Mouse (Mus musculus) right cerebral cortex, adult 2 months (tissue): Measurements from ENCODE around the gene Eva1c.
A peak's percentile ranks its signal among the peaks of the same experiment; 100 is the strongest.
"Not testable (repeated sequence)": the region's sequence is repeated elsewhere in the genome, so short reads cannot be mapped to it uniquely, and the experiment has no call there.

ENCODE experiments used
- DNase-seq, 2 experiments: peaks; one replicate each; pipeline ENCODE4 v3.0.0; 2021 to 2022; ENCODE audit warnings: low spot score in 2 of 2

Eva1c gene

GRCm38 (mm10) chr16:90826457-90826856, at the start of gene Eva1c:
Eva1c (plus strand) TSS chr16:90826719.
- no peak for DNase-seq

GRCm38 (mm10) chr16:90779783-90780182, 46.7 kb upstream of the Eva1c start:
- DNase-seq: no peak

DNA sequence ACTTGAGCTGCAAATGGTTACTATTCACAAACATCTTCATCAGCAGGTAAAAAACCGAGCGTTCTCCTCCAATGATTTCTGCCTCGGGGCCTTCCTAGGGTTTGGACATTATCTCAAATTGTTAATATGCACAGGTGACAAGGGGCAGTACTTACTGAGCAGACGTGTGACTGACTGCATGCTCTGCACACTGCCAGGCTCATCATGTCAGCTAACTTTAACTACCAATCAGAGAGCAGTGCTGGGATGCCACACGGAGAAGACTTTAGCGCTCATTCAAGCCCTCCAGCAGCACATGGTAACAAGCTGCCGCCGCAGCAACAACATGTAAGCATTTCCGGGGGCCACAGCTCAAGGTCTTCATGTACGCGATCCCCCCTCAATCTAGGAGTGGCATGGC, 43.2 kb upstream of the Eva1c start:
- DNase-seq: no peak

GRCm38 (mm10) chr16:90785257-90785656, 41.3 kb upstream of the Eva1c start:
- DNase-seq: no peak

DNA sequence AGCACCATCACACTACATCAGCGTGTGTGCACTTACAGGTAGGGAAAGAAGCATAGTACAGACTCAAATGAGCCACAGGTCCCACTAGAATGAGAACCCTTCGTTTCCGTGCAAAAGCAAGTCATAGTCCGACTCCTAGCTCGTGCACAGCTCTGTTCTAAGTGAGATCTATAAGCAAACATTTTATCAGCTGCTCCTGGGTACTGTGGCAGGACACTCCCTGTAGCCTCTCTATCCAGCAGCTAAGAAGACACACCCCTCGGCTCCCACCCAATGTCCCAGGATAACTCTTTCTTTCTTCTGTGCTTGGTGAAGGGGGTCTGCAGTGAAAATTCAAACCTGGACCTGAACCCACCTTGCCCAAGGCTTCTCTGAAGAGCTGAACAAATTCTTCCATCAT, 37.9 kb upstream of the Eva1c start:
- DNase-seq: no peak

GRCm38 (mm10) chr16:90790946-90791345, 35.6 kb upstream of the Eva1c start:
- no peak for DNase-seq

DNA sequence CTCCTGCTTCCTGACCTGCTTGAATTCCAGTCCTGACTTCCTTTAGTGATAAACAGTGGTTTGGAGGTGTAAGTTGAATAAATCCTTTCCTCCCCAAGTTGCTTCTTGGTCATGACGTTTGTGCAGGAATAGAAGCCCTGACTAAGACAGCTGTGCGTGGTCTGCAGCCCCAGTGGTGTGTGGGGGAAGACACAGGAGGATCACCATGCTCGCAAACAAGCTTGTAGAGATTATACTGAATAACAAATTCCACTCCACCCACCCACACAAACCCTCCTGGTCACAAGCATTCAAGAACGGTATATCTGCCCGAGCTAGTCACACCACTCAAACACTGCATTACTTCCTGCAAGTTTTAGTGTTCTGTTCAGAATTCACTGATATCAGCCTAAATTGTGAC, 34.5 kb upstream of the Eva1c start:
- peak; percentile 22 to 36 for DNase-seq

- DNase-seq: no peak
These were observed 34.0 kb upstream of the Eva1c start for GRCm38 (mm10) chr16:90792500-90792899.

GRCm38 (mm10) chr16:90794708-90795107, 31.8 kb upstream of the Eva1c start:
- no peak for DNase-seq

- no peak for DNase-seq
These were observed 28.1 kb upstream of the Eva1c start for GRCm38 (mm10) chr16:90798446-90798845.

DNA sequence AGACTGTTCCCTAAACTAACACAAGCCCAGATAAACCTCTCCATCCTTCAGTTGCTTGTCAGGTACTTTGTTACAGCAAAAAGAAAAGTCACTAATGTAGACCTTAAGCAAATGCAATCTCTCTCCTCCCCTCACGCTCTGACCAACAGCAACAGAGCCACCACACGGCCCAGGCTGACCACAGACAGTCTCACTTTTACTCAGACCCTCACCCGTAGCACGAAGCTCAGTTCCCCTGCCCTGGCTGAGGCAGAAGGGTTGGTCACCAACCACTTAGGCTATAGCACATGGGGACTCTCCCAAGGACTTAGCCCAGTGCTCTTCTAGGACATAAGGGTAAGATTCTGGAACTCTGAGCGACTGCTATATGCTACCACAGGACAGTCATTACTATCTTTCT, 27.7 kb upstream of the Eva1c start:
- no peak for DNase-seq

- DNase-seq: no peak
These were observed 26.7 kb upstream of the Eva1c start for GRCm38 (mm10) chr16:90799840-90800239.

DNA sequence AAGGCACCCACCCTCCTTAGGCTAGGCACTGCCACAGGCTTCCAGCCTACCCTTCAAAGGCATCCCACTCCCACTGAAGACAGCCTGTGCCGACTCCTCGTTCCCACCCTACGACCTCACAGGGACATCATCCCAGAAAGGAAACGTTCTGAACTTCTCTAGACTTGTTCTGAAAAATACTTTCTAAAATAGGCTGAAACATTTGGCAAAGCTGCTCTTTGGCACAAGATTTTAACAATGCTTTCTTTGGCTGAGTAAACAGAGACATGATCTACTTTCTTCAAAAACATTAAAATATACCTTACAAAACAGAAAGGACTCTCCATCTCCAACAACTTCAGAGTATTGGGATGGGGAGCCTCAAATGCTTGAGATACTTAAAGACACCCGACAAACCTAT, 25.3 kb upstream of the Eva1c start:
- DNase-seq: no peak

DNA sequence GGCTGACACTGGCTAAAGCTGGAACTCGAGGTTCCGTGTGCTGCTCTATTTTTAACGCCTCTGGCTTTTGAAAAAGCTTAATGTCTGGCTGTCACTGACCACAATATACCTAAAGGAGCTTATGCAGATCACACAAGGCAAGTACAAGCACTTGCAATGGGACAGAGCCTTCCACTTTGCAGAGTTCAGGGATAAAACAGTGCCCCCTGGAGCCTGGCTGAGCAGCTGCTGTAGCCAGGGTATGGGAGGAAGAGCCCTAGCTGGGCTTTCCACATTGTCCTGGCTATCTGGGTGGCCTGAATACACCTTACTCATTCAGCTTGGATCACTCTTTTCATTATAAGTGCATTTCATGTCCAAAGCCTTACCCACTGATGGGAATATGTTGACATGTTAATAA, 24.6 kb upstream of the Eva1c start:
- no peak for DNase-seq

DNA sequence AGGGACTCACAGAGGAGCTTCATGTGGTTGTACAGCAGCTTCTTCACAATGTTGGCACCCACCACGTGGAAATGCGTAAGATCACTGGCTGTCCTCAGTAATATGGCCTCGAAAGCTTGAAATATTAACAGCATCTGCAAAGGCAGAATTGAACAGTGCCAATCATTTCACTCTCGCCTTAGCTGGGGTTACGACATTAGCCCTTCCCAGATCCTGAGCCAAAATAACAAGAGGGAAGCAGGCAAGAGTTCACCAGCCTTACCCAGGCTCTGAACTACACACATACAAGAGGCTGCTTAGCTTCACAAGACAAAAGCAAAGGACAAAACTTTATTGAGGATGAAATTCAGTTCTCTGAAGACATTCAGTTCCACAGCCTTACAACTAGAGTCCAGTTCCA, 22.1 kb upstream of the Eva1c start:
- no peak for DNase-seq

- peak; percentile 98 for DNase-seq
These were observed 16.4 kb upstream of the Eva1c start, which contains the start of gene Urb1 for GRCm38 (mm10) chr16:90809975-90810715. Urb1 (minus strand) TSS chr16:90810413.

DNA sequence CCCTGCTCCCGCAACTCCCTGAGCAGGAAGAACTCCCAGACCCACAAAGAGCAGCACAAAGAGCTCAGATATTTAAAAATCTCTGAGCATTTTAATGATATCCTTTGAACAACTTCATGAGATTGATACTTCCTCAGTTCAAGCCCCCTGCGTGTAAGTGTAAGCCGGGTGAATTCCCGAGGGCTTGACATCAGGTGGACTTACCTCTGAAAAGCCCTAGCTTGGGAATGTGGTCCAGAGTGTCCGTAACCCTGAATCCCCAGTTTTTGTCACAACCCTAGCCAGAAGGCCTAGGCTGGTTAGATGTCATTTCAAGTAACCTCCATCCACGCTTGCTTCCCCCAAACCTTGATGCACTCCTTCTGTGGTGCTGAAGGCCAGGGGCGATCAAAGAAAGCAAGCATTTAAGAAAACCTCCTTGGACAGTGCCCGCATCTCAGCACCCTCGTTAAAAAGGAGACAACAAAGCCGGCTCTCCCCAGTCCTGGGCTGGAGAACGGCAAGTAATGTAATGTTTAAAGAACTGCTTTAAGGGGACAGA, 15.7 kb upstream of the Eva1c start:
- DNase-seq: no peak

GRCm38 (mm10) chr16:90812086-90812485, 14.4 kb upstream of the Eva1c start:
- no peak for DNase-seq

DNA sequence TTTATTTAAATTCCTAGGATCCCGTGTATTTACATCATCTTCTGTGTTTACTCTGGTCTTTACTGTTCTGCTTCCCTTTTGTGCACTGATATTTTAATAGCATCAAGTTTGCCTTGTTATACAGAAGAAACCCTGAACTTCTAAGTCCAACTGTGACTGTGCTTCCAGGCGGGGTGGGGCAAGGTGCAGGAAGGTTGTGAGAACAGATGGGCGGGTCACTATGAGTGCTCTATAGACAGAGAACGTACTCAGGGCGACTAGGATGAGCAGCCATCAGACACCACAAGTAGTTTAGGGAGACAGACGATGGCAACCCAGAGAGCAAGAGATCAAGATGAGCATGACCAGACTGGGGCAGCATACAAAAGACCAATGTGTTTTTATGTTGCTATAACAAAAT, 6.2 kb upstream of the Eva1c start:
- no peak for DNase-seq

DNA sequence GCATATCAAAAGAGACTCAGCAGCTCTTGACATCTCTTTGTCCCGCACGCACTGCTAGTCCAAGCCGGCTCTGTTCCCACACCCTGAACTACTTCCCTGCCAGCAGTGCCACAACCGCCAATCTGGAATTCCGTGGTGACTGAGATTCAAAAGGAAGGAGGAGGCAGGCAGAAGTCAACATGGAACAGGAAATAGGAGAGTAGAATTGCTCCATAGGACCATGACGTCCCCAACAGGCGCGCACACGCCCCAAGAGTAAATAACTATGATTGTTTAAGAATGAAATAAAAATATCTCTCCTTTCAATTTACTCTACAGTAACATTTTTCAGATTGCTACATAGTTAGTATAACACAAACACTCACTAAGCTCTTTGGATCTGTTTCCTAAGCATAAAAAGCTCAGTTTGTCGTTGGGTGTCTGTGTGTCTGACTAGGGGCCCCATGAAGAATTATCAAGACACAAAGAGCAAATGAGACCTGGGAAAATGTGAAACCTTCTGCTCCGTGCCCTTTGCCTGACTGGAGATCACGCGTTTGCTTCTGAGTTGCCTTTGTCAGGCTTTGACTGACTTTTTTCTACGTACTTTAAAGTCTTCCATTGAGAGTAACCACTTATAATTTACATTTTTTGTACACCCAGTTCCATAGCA, 5.3 kb upstream of the Eva1c start:
- no peak for DNase-seq

GRCm38 (mm10) chr16:90822284-90822935, 4.1 kb upstream of the Eva1c start:
- no peak for DNase-seq

- no peak for DNase-seq
These were observed 3.5 kb upstream of the Eva1c start for GRCm38 (mm10) chr16:90822981-90823380.

- not testable (repeated sequence) for DNase-seq
These were observed 2.5 kb upstream of the Eva1c start for GRCm38 (mm10) chr16:90823986-90824385.
